Mouse (Mus musculus) gastrocnemius, adult 18-20 months (tissue): Measurements from ENCODE around the gene Foxj1. TPM values are rescaled to one million over a fixed set of nuclear protein-coding genes. Genes with fewer than 3 reads are reported as not detected.

Experiments used
- DNase-seq: peaks from one replicate; pipeline ENCODE4 v3.0.0; 2021; ENCODE audit warnings: low spot score
- total RNA-seq, 2 experiments: library from RNA; stranded (reverse); gene quantifications; 2 replicates each; pipeline ENCODE4 v1.2.3; 2021

Gene Foxj1
- total RNA-seq, 2 experiments from 2014 or later: 0.14 TPM; not detected in 1

GRCm38 (mm10) chr11:116306126-116306982 is 28.8 kb downstream of the Foxj1 start:
- DNase-seq: peak; percentile 93

DNA sequence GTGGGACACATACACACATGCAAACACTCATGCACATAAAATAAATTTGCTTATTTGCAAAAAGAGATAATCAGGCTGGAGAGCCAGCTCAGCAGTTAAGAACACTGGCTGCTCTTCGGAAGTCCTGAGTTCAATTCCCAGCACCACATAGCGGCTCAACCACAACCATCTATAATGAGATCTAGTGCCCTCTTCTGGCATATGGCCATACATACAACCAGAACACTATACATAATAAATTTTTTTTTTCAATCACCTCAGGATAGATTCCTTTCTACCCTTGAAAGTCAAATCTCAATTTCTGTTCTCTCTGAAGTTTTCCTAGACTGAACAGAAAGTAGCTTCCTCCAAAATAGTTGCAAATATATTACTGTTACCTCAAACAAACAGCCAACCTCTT is 29.8 kb downstream of the Foxj1 start:
- no peak for DNase-seq

DNA sequence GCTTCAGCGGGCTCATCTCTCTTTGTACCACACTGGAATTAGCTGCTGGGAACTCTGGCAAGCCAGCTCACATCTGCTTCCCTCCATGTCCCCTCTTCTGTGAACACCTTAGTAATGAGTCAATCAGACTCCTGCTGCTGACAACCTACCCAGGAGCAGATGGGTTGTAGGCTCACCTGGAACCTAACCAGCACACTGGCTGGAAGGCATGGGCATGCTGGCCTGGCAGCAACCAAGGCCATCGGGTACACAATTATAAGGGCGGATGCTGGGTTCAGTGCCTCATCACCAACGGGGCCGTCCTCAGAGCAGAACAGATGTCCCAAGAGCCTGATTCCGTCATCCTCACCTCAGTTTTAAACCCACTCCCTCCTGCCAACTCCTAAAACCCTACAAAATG is 36.6 kb downstream of the Foxj1 start:
- DNase-seq: no peak

- DNase-seq: no peak
These were observed 37.0 kb downstream of the Foxj1 start for GRCm38 (mm10) chr11:116298221-116298620.

DNA sequence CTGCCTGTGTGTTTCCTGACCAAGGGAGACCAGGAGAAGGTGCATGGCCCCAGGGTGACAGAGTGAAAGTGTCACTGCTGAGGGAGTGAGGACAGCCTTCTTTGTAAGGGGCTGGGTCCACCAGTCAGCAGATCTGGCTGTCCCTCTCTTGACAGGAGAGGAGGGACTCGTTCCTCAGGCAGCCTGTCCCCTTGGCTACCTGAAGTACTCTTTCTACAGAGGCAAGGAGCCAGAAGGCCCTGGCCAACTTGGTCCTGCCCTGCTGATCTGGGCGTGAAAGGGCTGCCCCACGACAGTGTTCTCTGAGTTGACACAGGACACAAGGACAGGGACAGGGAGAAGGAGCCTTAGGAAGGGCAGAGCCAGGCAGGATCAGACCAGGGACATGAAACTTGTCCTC is 38.2 kb downstream of the Foxj1 start:
- no peak for DNase-seq

DNA sequence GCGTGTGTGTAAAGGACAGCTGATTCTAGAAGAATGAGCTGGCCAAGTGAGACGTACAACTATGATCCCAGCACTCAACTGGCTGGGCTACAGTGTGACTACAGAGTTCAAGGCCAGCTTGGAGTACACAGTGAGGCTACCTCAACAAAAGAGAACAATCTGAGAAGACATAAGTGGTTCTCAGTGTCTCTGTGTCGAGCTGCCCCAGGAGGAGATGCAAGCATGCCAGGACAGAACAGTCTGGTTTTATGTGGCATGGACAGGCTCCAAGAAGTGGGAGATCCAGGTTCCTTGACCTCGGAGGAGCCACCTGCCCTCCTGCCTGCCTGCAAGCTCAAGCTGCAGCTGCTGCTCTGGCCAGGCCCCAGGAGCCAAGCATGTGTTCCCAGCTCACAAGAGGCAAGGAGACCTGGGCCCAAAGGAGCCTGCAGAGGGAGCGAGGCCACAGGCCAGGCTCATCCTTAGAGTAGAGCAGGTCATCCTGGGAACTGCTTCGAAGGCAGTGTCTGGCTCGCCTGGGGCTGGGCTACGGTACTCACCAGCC is 38.9 kb downstream of the Foxj1 start:
- DNase-seq: peak; percentile 45

GRCm38 (mm10) chr11:116294319-116294718 is 40.9 kb downstream of the Foxj1 start:
- DNase-seq: peak; percentile 48

DNA sequence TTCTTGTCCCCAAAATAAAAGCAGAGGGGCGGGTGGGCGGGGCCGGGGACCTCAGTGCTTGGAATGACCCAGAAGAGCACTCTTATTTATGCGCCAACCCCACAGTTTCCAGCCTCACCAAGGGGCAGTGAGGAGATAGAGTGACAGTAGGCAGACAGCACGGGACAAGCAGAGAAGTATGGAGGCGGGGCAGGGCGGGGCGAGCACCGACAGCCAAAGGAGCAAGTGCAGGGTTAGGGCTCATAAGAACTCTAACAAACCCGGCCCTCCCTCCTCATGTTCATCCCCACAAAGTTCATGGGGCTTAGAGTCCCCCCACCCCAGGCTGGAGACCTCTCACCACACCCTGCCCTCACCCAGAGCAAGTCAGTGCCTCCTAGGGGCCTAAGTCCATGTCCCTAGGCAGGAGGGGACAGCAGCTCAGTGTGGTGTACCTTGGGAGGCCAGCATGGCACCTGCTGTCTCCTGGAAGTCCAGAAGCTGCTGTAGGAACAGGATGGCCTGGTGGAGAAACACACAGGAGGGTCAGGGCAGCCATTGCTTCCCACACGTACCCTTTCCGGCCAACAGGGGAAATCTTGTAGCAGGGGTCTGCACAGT is 41.6 kb downstream of the Foxj1 start:
- no peak for DNase-seq

DNA sequence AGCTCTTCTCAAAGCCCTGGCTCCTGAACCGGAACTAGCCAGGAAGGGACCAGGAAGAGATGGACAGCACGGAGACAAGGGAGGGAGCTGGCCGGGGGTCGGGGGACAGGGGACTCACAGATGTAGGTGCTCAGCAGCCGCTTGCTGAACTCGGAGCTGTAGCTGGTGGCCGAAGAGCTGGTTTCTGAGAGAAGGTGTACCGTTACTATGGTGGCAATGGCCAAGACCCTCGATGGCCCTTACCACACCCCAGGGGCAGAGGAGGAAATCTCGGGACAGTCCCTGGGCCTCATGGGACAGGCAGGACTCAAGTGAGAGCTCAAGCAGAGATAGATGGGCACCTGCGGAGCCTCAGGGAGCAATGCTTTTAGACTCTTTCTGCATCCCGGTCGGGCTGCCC is 42.8 kb downstream of the Foxj1 start:
- no peak for DNase-seq

- DNase-seq: no peak
These were observed 44.6 kb downstream of the Foxj1 start for GRCm38 (mm10) chr11:116290556-116290955.

DNA sequence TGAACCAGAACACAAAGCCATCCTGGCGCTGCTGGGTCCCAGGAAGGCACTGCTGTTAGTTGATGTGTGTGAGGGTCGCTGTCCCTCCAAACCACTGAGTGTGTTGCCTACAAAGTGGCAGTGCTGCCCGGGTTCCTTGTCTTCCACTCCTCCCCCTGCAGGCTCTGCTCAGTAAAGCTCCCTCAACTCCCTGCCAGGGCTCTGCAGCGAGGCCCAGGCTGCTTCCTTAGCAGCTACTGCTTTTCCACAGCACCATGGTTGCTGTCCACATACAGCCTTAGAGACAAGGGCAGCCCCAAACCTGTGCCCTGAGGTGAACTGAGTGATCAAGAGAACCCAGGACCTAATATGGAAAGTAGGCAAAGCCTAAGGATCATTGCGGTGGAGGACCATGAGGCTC is 47.8 kb downstream of the Foxj1 start:
- DNase-seq: no peak

DNA sequence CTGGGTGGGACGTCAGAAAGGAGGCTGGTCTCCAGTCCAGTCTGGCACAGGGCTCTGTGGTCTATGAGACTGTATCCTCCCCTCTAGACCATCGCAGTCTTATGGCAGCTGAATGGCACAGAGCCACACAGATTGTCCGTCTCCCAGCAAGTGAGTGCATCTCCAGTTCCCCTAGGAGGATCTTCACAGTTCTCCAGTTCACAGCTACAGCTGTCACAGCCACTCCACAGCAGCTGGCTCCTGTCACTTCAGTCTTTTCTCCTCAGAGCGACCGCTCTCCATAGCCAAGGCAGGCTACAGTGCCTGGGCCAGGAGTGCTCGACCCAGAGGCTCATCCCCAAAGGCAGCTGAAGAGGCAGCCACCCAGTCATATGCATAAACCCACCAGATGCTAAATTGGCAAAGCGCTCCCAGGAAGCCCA is 49.4 kb downstream of the Foxj1 start:
- DNase-seq: peak; percentile 24

DNA sequence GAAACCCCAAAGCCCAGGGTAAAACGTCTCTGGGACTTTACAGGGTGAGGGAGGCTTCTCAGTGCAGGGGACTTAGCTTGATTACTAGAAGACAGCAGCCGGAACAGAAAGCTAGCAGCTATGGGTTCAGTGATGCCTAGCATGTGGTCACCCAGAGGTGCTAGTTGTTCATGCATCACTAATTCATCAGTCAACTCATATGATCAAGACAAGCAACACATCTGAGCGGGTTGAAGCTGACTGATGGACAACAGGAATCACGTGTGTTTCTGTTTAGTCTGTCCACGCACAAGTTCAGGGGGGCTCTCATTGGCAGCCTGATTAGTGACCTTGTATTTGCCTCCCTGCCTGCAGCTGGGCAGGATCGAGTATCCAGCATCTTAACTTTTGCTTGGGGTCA is 51.2 kb downstream of the Foxj1 start:
- no peak for DNase-seq

GRCm38 (mm10) chr11:116282912-116283521 is 52.2 kb downstream of the Foxj1 start:
- no peak for DNase-seq

DNA sequence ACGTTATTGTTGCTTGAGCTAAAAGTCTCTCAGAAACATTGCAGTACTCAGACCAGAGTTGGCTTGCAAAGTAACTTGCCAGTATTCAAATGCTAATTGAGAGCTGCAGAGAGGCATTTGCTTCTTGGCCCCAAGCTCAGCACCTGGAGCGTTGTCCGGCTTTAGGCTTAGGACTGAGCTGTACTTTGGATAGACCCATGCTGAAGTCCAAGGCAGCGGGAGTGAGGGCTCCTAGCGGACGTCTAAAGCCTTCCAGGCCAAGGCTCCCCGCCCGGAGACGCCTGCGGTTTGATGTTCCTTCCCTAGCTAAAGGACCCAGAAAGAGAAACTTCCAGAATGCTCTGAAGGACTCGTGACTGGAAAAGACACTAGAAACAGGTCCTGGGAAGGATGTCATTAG is 53.1 kb downstream of the Foxj1 start:
- no peak for DNase-seq

- no peak for DNase-seq
These were observed 53.5 kb downstream of the Foxj1 start for GRCm38 (mm10) chr11:116281671-116282070.

GRCm38 (mm10) chr11:116280751-116281663 is 54.2 kb downstream of the Foxj1 start, which contains the start of gene Galr2:
TSS of gene Galr2 (plus strand) at chr11:116280939.
- DNase-seq: no peak
